8 mouse cellular contexts compared by ENCODE assay signal in the genomic region with DNA sequence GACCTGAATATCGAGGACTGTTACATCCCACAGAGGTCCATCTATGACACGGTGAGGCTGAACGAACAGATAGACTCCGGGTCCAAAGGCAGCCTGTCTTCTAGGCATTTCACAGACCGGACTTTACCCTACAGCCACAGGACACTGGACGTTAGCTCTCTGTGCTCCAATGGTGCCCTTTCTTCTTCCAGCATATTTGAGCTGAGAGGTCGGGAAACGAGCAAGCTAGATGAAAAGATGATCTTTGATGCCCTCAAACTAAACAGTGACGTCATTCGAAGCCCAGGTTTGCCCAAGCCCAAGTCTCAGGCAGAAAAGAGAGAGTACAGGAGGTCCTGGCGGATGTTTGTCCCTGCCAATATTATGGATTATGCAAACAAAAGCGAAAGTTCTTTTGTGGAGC.
DNase-seq lines count a peak whose midpoint lies in the region; ATAC-seq and TF ChIP-seq lines count a peak whose summit lies in the region.

No protein-coding gene starts in this region.

- peaks cover 2% of the 10 kb centered on the region; the same call in 1 of the 2 replicates for H3K36me3 ChIP-seq in forebrain, embryonic 13.5 days (ENCODE audit: poor library complexity, severe bottlenecking)
- H3K36me3 ChIP-seq in kidney, adult 2 months (ENCODE audit: control insufficient read depth, insufficient read depth, low read length): no peaks in the 10 kb centered on the region

- H3K9ac ChIP-seq in forebrain, embryonic 13.5 days: no peak overlapping the region

- WGBS in forebrain, embryonic 13.5 days: 28% methylated on average over 12 of the region's 12 CpGs
- WGBS in kidney, adult 2 months: 54% methylated on average over 12 of the region's 12 CpGs

- TF ChIP-seq CTCF in kidney, adult 2 months (conservative IDR thresholded peaks at IDR 0.05; ENCODE audit: insufficient read depth, insufficient read length, low read depth, low read length): no peak

- TF ChIP-seq POLR2A in kidney, adult 2 months (IDR thresholded peaks at IDR 0.05; ENCODE audit: low read depth, low read length): no peak

- peaks cover 7% of the 10 kb centered on the region for H3K27me3 ChIP-seq in forebrain, embryonic 13.5 days
- H3K27me3 ChIP-seq in kidney, adult 2 months (replicated peaks; ENCODE audit: control insufficient read depth, insufficient read depth, low read length): no peaks in the 10 kb centered on the region

- H3K9me3 ChIP-seq in forebrain, embryonic 13.5 days (replicated peaks): no peaks in the 10 kb centered on the region

- no peak overlapping the region for H3K27ac ChIP-seq in forebrain, embryonic 13.5 days
- H3K27ac ChIP-seq in kidney, adult 2 months (ENCODE audit: insufficient read depth, low read depth, low read length): peak overlapping the region; percentile 6; the same call in 1 of the 2 replicates

- ATAC-seq in forebrain, embryonic 13.5 days: peak; percentile 8; the same call in 1 of the 2 replicates
- no peak for ATAC-seq in megakaryocyte-erythroid progenitor cell, adult 5-6 weeks (replicated peaks; ENCODE audit: low FRiP score, low TSS enrichment, poor library complexity, severe bottlenecking)

- DNase-seq in embryo, embryonic 10 days (ENCODE audit: low spot score): peak; percentile 17
- DNase-seq in kidney, adult 2 months: peak; percentile 86
- peak; percentile 17 for DNase-seq in lung, postnatal 14 days
- DNase-seq in frontal cortex, adult 2 months (ENCODE audit: extremely low spot score in 1 of 2, low spot score in 1 of 2): no peak
- no peak for DNase-seq in ovary, postnatal 14 days (ENCODE audit: low spot score)
- no peak for DNase-seq in B cell, adult 2 months

- H3K4me1 ChIP-seq in forebrain, embryonic 13.5 days: peaks cover 45% of the 10 kb centered on the region
- H3K4me1 ChIP-seq in kidney, adult 2 months (ENCODE audit: control insufficient read depth, insufficient read depth, low read length): peaks cover 22% of the 10 kb centered on the region

- peak overlapping the region; percentile 70 for H3K4me2 ChIP-seq in forebrain, embryonic 13.5 days

- H3K4me3 ChIP-seq in forebrain, embryonic 13.5 days: no peak overlapping the region
- peak overlapping the region; percentile 7; the same call in 1 of the 2 replicates for H3K4me3 ChIP-seq in kidney, adult 2 months (ENCODE audit: insufficient read depth, low read depth, low read length)

Comparison
In these comparisons a context has a peak if more than half of its experiments do, and no peak if none do; other contexts are left out.
1. DNase-seq: peak in embryo, embryonic 10 days (single experiment), kidney, adult 2 months (single experiment) and lung, postnatal 14 days (single experiment); none in frontal cortex, adult 2 months (0 of 2), ovary, postnatal 14 days (single experiment) and B cell, adult 2 months (0 of 2).